Mouse (Mus musculus) layer of hippocampus, postnatal 25 days (tissue): Measurements from ENCODE around the gene Olfr1555-ps1. TPM values are rescaled to one million over a fixed set of nuclear protein-coding genes. Genes with fewer than 3 reads are reported as not detected.
"Not testable (repeated sequence)": the region's sequence is repeated elsewhere in the genome, so short reads cannot be mapped to it uniquely, and the experiment has no call there.

Experiments used
- DNase-seq, 2 experiments: peaks; one replicate each; pipeline ENCODE4 v3.0.0; 2022; ENCODE audit warnings: mixed read lengths in 2 of 2, low spot score in 1 of 2; ENCODE audit errors: extremely low spot score in 1 of 2
- total RNA-seq, 2 experiments: library from RNA; stranded (reverse); gene quantifications; 2 replicates each; pipeline ENCODE4 v1.2.3; 2021

Gene Olfr1555-ps1
- not detected for total RNA-seq

DNA sequence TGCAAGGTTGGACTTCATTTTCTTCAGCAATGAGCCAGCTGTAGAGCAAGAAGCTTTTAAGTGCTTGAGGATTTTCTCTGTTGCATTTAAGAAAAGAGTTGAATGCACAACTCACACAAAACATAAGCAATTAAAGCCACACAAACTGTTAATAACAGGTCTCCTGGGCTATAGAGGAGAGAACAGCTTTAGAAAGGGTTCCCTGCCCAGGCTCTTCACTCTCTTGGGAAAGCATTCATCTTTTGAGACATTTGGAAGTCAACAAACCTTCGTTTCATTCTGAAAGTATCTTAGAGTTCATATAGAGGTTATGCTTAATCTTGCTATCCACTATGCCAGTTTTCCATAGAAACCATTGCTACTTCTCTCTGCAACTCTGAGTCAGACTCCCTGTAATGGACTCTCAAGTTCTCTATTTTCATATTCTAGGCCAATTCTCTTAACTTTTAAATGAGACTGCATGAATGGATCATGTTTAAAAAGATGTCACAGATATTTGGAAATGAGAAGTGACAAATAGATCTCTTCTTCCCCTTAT, at the start of gene Olfr1555-ps1:
Gene Olfr1555-ps1, minus strand, starts transcription at position 51 of the 538 bp plus-strand sequence.
- DNase-seq: not testable (repeated sequence)

DNA sequence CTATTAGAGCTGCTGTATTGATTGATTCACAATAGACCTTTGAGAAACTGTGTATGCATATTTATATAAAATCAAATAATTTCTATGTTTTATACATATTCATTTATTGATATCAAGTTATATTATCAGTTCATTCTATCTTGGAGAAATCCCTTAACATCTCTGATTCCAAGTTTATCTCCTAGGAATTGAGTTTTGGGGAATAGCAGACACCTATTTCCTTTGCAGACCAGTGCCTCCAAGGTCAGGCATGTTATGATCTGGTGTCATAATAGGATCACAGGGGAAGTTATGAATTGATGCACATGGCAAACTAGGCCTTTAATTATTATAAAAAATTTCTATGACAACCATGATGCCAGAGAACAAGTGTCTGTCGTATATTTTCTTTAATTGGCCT, 30.4 kb upstream of the Olfr1555-ps1 start, which contains the start of gene Olfr1431:
Gene Olfr1431, plus strand, starts transcription at position 301 of the 400 bp plus-strand sequence.
- no peak for DNase-seq

- DNase-seq: not testable (repeated sequence)
Observed at GRCm38 (mm10) chr19:12199076-12199475, 29.2 kb upstream of the Olfr1555-ps1 start.

DNA sequence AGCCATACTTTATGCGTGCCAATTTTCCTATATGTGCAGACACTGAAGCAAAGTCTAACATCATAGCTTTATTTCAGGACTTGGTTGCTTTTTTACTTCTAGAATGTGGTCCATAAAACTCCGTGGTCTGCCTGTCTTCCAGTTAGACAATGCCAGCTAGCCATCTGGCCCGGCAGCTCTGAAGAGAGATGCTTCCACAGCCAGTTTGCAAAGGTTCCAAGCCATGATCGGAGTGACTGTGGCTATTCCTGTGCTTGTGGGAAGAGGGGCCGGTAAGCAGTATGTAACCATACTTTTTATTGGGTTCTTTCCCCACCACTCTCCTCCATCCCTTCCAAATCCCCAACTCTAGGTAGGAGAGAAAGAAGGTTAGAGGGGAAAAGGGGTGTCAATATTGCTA, 5.5 kb upstream of the Olfr1555-ps1 start:
- DNase-seq: not testable (repeated sequence)

- DNase-seq: no peak
Observed at GRCm38 (mm10) chr19:12145452-12145851, 24.5 kb downstream of the Olfr1555-ps1 start.

DNA sequence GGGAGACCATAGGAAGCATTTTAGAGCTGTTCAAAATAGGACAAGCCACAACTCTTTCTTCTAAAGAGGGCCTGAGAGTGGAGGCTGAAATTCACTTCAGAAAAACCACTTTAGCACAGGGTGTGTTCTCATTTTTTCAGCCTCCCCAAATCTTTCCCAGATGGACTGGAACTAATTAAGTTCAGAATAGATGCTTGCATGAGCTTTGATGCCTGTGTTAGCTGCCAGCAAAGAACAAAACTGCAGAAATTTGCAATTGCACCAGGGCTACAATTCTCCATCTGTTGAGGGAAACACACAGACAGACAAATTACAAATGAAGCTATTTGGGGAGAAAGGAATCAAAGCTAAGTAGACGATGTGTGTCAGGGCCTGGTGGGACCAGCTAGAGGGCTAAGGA, 26.6 kb downstream of the Olfr1555-ps1 start:
- DNase-seq: no peak

DNA sequence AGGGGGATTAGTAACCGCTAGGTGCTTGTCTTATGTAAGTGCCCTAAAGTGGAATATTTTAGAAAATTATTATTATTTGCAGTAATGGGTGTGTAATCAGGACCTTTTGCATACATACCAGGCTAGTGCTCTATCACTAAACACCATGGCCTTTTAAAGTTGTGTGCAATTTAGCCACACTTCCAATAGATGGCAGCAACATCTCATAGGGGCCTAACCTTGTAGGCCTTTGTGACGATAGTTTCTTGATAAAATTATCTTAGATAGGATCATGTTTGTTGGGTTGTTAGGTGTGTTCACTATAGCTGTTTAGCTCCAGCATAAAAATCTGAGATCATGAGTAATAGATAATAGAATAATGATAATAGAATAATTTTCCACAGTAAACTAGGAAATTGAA, 35.6 kb downstream of the Olfr1555-ps1 start:
- no peak for DNase-seq

- no peak for DNase-seq
Observed at GRCm38 (mm10) chr19:12123103-12123502, 46.8 kb downstream of the Olfr1555-ps1 start, which contains the start of gene Olfr76. TSS of gene Olfr76 (minus strand) at chr19:12123203.

DNA sequence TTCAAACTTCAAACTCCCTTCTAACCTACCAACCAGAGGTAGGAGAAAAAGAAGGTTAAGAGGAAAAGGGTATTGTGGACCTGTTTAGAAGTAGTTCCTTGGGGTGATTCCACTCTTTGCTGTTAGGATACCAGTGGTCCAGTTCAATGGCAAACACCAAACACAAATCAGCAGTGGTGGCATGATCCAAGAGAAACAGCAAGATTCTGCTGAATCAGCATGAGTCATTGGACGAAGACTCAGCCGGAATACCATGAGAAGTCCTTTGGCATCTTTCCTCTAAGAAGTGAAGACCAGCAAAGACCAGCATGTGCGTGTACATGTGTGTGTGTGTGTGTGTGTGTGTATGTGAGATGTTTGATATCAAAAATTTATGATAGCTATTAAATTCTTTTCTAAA, 53.4 kb downstream of the Olfr1555-ps1 start:
- no peak for DNase-seq

GRCm38 (mm10) chr19:12115797-12116196, 54.1 kb downstream of the Olfr1555-ps1 start, which contains the start of gene Olfr1428:
TSS of gene Olfr1428 (minus strand) at chr19:12115897.
- no peak for DNase-seq

Other genes with a start within 250 kb of the Olfr1555-ps1 start
- gene Osbp, start 204.2 kb downstream of the Olfr1555-ps1 start, total RNA-seq: 10 to 100 TPM; 52.9 to 54.8 TPM
- gene Olfr1423, start 128.8 kb downstream of the Olfr1555-ps1 start, total RNA-seq: not detected
- not detected for gene Olfr1424, start 107.4 kb downstream of the Olfr1555-ps1 start, total RNA-seq
- not detected for gene Olfr1425, start 92.4 kb downstream of the Olfr1555-ps1 start, total RNA-seq
- gene Olfr1426, start 78.1 kb downstream of the Olfr1555-ps1 start, total RNA-seq: not detected
- gene Olfr1427, start 66.8 kb downstream of the Olfr1555-ps1 start, total RNA-seq: not detected
- gene Olfr1428, start 54.2 kb downstream of the Olfr1555-ps1 start, total RNA-seq: not detected
- gene Olfr76, start 46.9 kb downstream of the Olfr1555-ps1 start, total RNA-seq: not detected
- not detected for gene Olfr1431, start 30.5 kb upstream of the Olfr1555-ps1 start, total RNA-seq
- gene Olfr1432, start 62.5 kb upstream of the Olfr1555-ps1 start, total RNA-seq: not detected
- gene Olfr262, start 71.5 kb upstream of the Olfr1555-ps1 start, total RNA-seq: not detected
- not detected for gene Olfr235, start 90.9 kb upstream of the Olfr1555-ps1 start, total RNA-seq
- not detected for gene Olfr1434, start 109.7 kb upstream of the Olfr1555-ps1 start, total RNA-seq
- not detected for gene Olfr1436, start 129.0 kb upstream of the Olfr1555-ps1 start, total RNA-seq
- gene Olfr1437, start 155.0 kb upstream of the Olfr1555-ps1 start, total RNA-seq: not detected
- not detected for gene Olfr1438-ps1, start 165.8 kb upstream of the Olfr1555-ps1 start, total RNA-seq
- not detected for gene Olfr1440, start 217.2 kb upstream of the Olfr1555-ps1 start, total RNA-seq
- not detected for gene Olfr1441, start 247.3 kb upstream of the Olfr1555-ps1 start, total RNA-seq